Mouse (Mus musculus) intestine, postnatal 0 days (tissue): ENCODE results near the gene 4930579F01Rik. TPM values are rescaled to one million over a fixed set of nuclear protein-coding genes. Genes with fewer than 3 reads are reported as not detected.

Source experiments
- ATAC-seq: fragments of 200-750 bp; cut with Nextera tagmentation; 2 replicates; pipeline ENCODE4 v1.8.0; 2017; ENCODE audit warnings: mild to moderate bottlenecking, moderate TSS enrichment, moderate library complexity
- H3K27ac ChIP-seq: fragments of 300-500 bp; sonication (generic); 2 replicates; pipeline ENCODE4 v1.5.1; 2014; ENCODE audit warnings: mild to moderate bottlenecking, low read depth, low read length, moderate library complexity
- H3K27me3 ChIP-seq: fragments of 300-500 bp; sonication (generic); replicated peaks from 2 replicates; pipeline ENCODE4 v1.6.1; 2014; ENCODE audit warnings: low read length, mixed read lengths; ENCODE audit not compliant: control insufficient read depth, insufficient read depth
- H3K36me3 ChIP-seq: fragments of 300-500 bp; sonication (generic); 2 replicates; pipeline ENCODE4 v1.6.1; 2014; ENCODE audit warnings: mild to moderate bottlenecking, moderate library complexity; ENCODE audit not compliant: control insufficient read depth, insufficient read depth
- H3K4me1 ChIP-seq: fragments of 300-500 bp; sonication (generic); replicated peaks from 2 replicates; pipeline ENCODE4 v1.6.1; 2014; ENCODE audit warnings: antibody characterized with exemption, low read length, mixed read lengths; ENCODE audit not compliant: control insufficient read depth, insufficient read depth
- H3K4me2 ChIP-seq: fragments of 300-500 bp; sonication (generic); replicated peaks from 2 replicates; pipeline ENCODE4 v1.6.1; 2014; ENCODE audit warnings: low read depth, mild to moderate bottlenecking, moderate library complexity
- H3K4me3 ChIP-seq: fragments of 300-500 bp; sonication (generic); 2 replicates; pipeline ENCODE4 v1.5.1; 2014; ENCODE audit warnings: low read depth, low read length
- H3K9ac ChIP-seq: fragments of 300-500 bp; sonication (generic); 2 replicates; pipeline ENCODE4 v1.6.1; 2014; ENCODE audit warnings: mild to moderate bottlenecking, low read depth, low read length
- H3K9me3 ChIP-seq: fragments of 300-500 bp; sonication (generic); 2 replicates; pipeline ENCODE4 v1.6.1; 2016; ENCODE audit warnings: mixed run types; ENCODE audit not compliant: control insufficient read depth
- CTCF ChIP-seq: sonication (generic); IDR thresholded peaks from 2 replicates; pipeline ENCODE4 v1.5.1; 2016; ENCODE audit warnings: low read depth, mild to moderate bottlenecking, control low read depth, antibody characterized with exemption, moderate library complexity
- WGBS: fragments of 180-500 bp; shearing (Covaris S2); extraction: QIAGEN DNeasy Blood & Tissue Kit; methylation state at CpG from one replicate; pipeline ENCODE4 v1.1.7; 2014; 5-methylcytosine and 5-hydroxymethylcytosine counted together
- polyA plus RNA-seq: library from polyadenylated mRNA; unstranded; fragments of >200 nt; fragmentation: Nextera tagmentation; extraction: Ambion mirVana; gene quantifications from 2 replicates; pipeline ENCODE4 v1.2.1, GENCODE M21; 2015

Gene 4930579F01Rik
- polyA plus RNA-seq, 1 experiment from 2014 or later: 0.09 TPM

DNA sequence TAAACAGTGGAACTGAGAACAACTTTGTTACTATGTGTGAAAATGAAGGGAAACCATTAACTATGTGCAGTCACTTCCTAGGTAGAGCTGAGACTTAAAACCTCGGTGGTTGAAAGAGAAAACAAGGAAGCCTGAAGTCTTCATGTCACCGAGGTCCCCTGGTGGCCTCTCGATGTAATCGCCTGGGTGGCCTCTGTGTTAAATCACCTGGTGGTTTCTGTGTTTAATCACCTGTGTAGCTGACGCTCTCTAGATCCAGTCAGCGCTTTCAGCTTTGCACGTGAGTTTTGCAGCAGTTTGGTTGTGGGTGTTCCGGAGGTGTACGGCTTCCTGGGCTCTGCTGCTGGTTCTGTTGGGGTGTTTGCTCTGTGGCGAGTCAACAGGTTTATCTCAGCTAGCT lies 20.3 kb downstream of the 4930579F01Rik start:
- WGBS: 70% methylated on average over 10 of the region's 10 CpGs
- no peaks in the 10 kb centered on the region for H3K36me3 ChIP-seq
- no peak overlapping the region for H3K4me2 ChIP-seq
- no peak overlapping the region for H3K4me3 ChIP-seq
- H3K27me3 ChIP-seq: no peaks in the 10 kb centered on the region
- no peaks in the 10 kb centered on the region for H3K9me3 ChIP-seq
- no peaks in the 10 kb centered on the region for H3K4me1 ChIP-seq
- peak; percentile 39; the same call in 1 of the 2 replicates for TF ChIP-seq CTCF
- H3K9ac ChIP-seq: no peak overlapping the region
- H3K27ac ChIP-seq: no peak overlapping the region
- no peak; the same call in 1 of the 2 replicates for ATAC-seq

DNA sequence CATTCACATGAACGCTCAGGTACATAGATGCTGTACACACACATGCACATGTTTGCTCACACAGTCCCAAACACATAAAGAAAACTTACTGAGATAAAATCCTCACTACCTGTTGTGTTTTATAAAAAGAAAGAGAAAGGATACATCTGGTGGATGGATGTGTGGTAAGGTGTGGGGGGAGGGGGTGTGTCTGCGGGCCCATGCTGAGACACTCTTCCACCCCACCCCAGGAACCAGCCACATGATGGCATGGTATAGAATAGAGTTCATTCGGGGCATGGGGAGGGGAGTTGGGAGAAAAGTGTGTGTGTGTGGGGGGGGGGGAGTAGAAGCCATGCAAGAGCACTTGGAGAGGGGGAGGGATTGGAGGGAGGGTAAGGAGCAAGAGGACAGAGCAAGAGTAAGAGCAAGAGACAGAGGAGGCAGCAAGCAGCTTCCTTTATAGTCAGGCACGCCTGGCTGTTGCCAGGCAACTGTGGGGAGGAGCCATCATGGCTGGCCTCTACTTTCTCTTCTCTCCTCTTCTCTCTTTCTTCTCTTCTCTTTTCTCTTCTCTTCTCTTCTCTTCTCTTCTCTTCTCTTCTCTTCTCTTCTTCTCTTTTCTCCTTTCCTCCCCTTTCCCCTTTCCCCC lies 31.0 kb downstream of the 4930579F01Rik start:
- no peak for TF ChIP-seq CTCF
- no peak overlapping the region for H3K27ac ChIP-seq
- ATAC-seq: no peak
- H3K4me3 ChIP-seq: no peak overlapping the region
- H3K4me2 ChIP-seq: no peak overlapping the region
- H3K9me3 ChIP-seq: no peaks in the 10 kb centered on the region
- H3K36me3 ChIP-seq: no peaks in the 10 kb centered on the region
- WGBS: 50% methylated on average over 4 of the region's 4 CpGs
- H3K9ac ChIP-seq: no peak overlapping the region
- H3K4me1 ChIP-seq: no peaks in the 10 kb centered on the region
- H3K27me3 ChIP-seq: no peaks in the 10 kb centered on the region

DNA sequence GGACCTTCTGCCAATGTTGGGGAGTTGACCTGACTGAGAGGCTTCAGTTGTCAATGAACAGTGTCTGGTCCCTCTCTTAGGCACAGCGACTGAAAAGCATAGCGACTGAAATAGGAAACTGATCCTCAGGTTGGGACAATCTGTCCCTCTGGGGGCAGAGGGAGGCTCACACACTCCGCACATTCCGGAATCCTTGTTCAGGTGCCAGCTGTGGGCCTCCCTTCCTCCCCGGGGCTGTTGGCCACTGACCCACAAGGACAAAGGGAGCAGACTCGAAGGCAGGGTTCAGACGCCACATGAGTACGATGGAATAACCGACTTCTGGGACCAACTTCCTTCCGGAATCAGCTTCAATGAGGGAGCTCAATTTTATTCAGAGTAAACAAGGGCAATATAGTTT lies 32.0 kb downstream of the 4930579F01Rik start:
- ATAC-seq: no peak
- H3K4me3 ChIP-seq: no peak overlapping the region

DNA sequence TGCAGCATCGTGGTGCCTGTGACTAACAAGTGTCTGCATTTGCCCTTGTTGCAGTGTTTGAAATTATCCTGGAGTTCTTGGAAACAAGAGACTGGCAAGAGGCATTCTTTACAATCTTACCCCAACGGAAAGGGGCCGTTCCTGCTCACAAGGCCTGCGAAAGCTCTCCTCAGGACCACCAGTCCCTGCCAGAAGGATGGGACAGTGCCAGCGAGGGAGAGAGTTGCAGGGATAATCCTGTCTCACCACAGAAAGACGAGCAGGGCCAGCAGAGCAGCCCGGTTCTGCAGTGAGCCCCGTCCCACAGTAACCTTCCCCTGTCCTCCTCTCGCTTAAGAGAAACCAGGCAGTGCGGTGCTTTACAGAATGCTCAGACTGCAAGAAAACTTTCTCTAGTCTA lies 37.0 kb downstream of the 4930579F01Rik start:
- Histone ChIP-seq H3K4me3 (no peak overlapping the region), H3K9me3 (no peaks in the 10 kb centered on the region), H3K27me3 (no peaks in the 10 kb centered on the region), H3K27ac (no peak overlapping the region), H3K36me3 (peaks cover 10% of the 10 kb centered on the region), H3K4me2 (no peak overlapping the region), H3K9ac (no peak overlapping the region), H3K4me1 (no peaks in the 10 kb centered on the region)
- no peak for ATAC-seq
- 83% methylated on average over 10 of the region's 10 CpGs for WGBS
- TF ChIP-seq CTCF: no peak

More for the DNA sequence above, 32.0 kb downstream of the 4930579F01Rik start:
- H3K4me1 ChIP-seq: no peaks in the 10 kb centered on the region
- no peak overlapping the region for H3K27ac ChIP-seq
- no peaks in the 10 kb centered on the region for H3K9me3 ChIP-seq
- 86% methylated on average over 10 of the region's 10 CpGs for WGBS
- H3K36me3 ChIP-seq: no peaks in the 10 kb centered on the region
- no peaks in the 10 kb centered on the region for H3K27me3 ChIP-seq
- no peak overlapping the region for H3K9ac ChIP-seq
- no peak overlapping the region for H3K4me2 ChIP-seq
- no peak for TF ChIP-seq CTCF

GRCm38 (mm10) chr3:138155062-138155461 lies 38.6 kb downstream of the 4930579F01Rik start:
- ATAC-seq: no peak
- Histone ChIP-seq H3K4me3 (no peak overlapping the region), H3K4me2 (no peak overlapping the region), H3K27ac (no peak overlapping the region), H3K27me3 (no peaks in the 10 kb centered on the region), H3K9me3 (no peaks in the 10 kb centered on the region), H3K9ac (no peak overlapping the region), H3K36me3 (peaks cover 10% of the 10 kb centered on the region), H3K4me1 (no peaks in the 10 kb centered on the region)
- 92% methylated on average over 4 of the region's 4 CpGs for WGBS
- no peak for TF ChIP-seq CTCF

- H3K27ac ChIP-seq: no peak overlapping the region
- no peak overlapping the region for H3K4me2 ChIP-seq
- WGBS: 96% methylated on average over 2 of the region's 2 CpGs
- no peak for ATAC-seq
- no peak overlapping the region for H3K9ac ChIP-seq
- H3K9me3 ChIP-seq: no peaks in the 10 kb centered on the region
- H3K27me3 ChIP-seq: no peaks in the 10 kb centered on the region
- no peak for TF ChIP-seq CTCF
- H3K4me3 ChIP-seq: no peak overlapping the region
- no peaks in the 10 kb centered on the region for H3K4me1 ChIP-seq
- peaks cover 6% of the 10 kb centered on the region for H3K36me3 ChIP-seq
Measured at GRCm38 (mm10) chr3:138148811-138149210, 44.8 kb downstream of the 4930579F01Rik start.
